Mouse (Mus musculus) E14TG2a.4 (cell line): ENCODE results near the gene Arrdc2.

Source experiments
- H3K27me3 ChIP-seq: 2 replicates; pipeline ENCODE4 v1.6.1; 2014; ENCODE audit warnings: low read length, control low read depth; ENCODE audit not compliant: insufficient read depth
- H3K36me3 ChIP-seq: 2 replicates; pipeline ENCODE4 v1.6.1; 2014; ENCODE audit warnings: low read length, control low read depth; ENCODE audit not compliant: insufficient read depth
- H3K4me1 ChIP-seq: replicated peaks from 2 replicates; pipeline ENCODE4 v1.6.1; 2014; ENCODE audit warnings: low read depth, low read length, control low read depth
- H3K4me3 ChIP-seq: replicated peaks from 2 replicates; pipeline ENCODE4 v1.5.1; 2014; ENCODE audit warnings: mild to moderate bottlenecking, low read length
- H3K9me3 ChIP-seq: 2 replicates; pipeline ENCODE4 v1.6.1; 2014; ENCODE audit warnings: low read length, control low read depth
- CTCF ChIP-seq: conservative IDR thresholded peaks from 2 replicates; pipeline ENCODE4 v1.5.1; 2014; ENCODE audit warnings: low read length
- NANOG ChIP-seq: IDR thresholded peaks from 2 replicates; pipeline ENCODE4 v1.6.1; 2014; ENCODE audit warnings: borderline replicate concordance, low read length, mixed read lengths
- POU5F1 ChIP-seq: IDR thresholded peaks from 2 replicates; pipeline ENCODE4 v1.6.1; 2014; ENCODE audit warnings: low read length, borderline replicate concordance

The Arrdc2 gene

DNA sequence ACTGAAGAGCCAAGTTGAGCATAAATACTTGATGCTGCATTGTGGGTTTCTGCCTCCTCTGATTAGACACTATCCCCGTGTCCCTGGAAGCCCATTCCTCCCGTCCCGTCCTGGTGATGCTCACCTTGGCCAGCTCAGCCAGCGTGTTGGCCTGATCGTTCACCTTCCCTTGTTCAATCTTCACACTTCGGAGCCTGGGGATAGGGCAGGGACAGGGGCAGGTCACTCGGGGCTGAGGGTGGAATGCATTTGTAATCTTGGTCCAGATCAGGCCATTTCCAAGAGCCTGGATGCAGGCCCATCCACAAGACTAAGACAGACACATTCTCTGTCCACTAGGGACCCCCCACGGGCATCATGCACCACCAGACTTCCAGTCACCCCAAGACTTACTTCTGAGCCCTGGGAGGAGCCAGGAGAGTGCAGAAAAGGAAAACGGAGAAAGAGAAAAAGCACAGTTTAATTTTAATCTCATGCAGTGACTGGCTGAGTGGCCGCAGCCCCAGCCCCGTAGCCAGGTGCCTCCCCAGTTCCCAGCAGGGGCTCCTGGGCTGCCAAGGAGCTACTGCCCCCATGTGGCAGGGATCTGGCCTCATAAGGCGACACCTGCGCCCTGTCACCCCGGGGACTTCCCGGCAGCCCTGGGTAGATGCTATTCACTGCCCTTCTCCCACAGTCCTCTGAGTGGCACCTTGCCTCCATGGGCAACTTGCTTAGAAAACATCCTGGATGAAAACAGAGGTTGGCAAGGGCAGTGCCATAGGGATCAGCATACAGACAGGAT, 7.0 kb upstream of the Arrdc2 start:
- Histone ChIP-seq H3K36me3 (no peaks in the 10 kb centered on the region), H3K4me3 (no peak overlapping the region), H3K27me3 (peaks cover 7% of the 10 kb centered on the region; the same call in 1 of the 2 replicates), H3K9me3 (no peaks in the 10 kb centered on the region), H3K4me1 (peaks cover 89% of the 10 kb centered on the region)
- no peak for TF ChIP-seq CTCF
- TF ChIP-seq NANOG, result no peak
- TF ChIP-seq POU5F1, result no peak

DNA sequence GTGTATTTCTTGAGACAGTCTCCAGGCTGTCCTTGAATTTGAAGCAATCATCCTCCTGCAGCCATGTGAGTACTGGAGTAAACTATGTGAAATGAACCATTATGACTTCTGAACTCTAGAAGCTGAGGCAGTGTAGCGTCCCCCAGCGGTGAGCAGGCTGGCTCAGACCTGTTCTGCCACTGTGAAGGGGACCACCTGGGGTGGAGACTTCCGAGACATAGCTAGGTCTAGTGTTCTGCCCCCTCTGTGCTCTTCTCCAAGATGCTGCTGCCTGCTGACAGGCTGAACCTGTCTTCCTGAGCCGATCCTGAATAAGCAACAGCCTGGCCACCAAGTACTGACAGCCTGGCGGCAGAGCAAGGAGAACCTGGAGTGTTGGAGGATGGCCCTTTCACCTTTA, 5.6 kb upstream of the Arrdc2 start:
- H3K4me3 ChIP-seq, result 0 out of 2 replicates have a peak overlapping the region, but pooled peaks have one; percentile 3
- no peaks in the 10 kb centered on the region for H3K36me3 ChIP-seq
- TF ChIP-seq CTCF (peak; percentile 48), POU5F1 (no peak), NANOG (no peak)
- peaks cover 7% of the 10 kb centered on the region; the same call in 1 of the 2 replicates for H3K27me3 ChIP-seq
- H3K9me3 ChIP-seq, result no peaks in the 10 kb centered on the region
- H3K4me1 ChIP-seq, result peaks cover 90% of the 10 kb centered on the region

DNA sequence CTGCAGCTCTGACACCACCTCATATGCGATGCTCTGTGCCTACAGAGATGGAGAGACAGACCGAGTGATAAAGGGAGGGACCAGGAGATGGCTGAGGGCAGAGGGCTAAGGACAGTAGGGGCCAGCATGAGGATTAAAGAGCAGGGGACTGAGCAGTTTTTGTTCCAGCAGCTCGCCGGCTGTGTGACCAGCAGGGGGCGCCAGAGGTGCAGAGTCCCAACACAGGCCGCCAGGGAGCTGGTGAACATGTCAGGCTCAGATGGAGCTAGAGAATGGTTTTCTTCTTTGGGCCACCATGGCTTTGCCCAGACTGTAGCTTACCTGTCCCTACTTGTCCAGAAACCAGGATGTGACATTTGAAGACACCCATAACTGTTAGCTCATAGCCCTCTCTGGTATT, 5.0 kb upstream of the Arrdc2 start:
- H3K9me3 ChIP-seq, result no peaks in the 10 kb centered on the region
- H3K27me3 ChIP-seq, result peaks cover 7% of the 10 kb centered on the region; the same call in 1 of the 2 replicates
- peaks cover 87% of the 10 kb centered on the region for H3K4me1 ChIP-seq
- no peak overlapping the region for H3K4me3 ChIP-seq
- no peaks in the 10 kb centered on the region for H3K36me3 ChIP-seq
- TF ChIP-seq NANOG (no peak), CTCF (peak; percentile 92), POU5F1 (no peak)

DNA sequence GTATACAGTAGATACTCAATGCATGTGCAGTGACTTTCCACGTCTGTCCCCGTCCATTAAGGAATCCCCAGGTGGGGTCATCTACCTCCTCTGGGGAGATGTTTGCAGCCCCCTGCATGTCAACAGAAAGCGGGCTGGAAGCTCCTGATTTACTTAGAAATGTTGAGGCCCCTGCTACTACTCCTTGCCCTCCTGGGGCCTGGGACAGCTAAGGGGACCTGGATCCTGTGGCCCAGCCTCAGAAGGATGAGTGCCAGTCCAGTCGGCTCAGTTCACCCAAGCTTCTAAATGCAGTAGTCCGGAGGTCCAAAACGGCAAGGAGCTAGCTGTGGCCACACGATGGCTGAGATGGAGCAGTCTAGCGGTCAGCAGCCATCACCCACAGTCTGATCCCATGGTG, 4.4 kb upstream of the Arrdc2 start:
- Histone ChIP-seq H3K27me3 (peaks cover 7% of the 10 kb centered on the region; the same call in 1 of the 2 replicates), H3K4me3 (no peak overlapping the region), H3K4me1 (peaks cover 81% of the 10 kb centered on the region), H3K36me3 (no peaks in the 10 kb centered on the region), H3K9me3 (no peaks in the 10 kb centered on the region)
- no peak for TF ChIP-seq NANOG
- TF ChIP-seq POU5F1, result no peak
- no peak for TF ChIP-seq CTCF

DNA sequence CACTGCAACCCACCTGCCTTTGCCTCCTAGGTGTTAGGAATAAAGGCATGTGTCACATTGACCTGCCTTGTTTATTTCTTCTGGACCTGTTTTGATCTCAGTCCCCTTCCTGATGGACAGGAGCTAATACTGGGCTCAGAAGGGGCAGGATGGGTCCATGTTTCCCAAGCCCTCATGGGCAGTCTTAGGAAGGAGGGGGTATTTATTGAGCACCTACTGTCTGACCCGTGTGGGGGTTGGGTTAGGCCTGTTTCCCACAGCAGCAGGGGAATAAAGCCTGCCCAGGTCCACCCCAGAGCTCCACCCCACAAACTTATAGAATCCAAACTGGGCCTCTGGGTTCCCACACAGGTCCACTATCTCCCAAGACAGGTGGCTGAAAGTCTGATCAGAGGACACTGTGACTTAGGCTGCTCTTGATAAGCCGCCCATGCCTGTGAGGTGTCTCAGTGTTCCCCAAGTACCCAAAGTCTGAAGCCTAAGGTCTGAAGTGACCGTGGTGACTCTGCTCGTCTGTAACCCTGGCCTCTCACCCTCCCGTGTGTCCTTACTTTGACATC, 3.8 kb upstream of the Arrdc2 start:
- Histone ChIP-seq H3K4me1 (peaks cover 79% of the 10 kb centered on the region), H3K9me3 (no peaks in the 10 kb centered on the region), H3K27me3 (peaks cover 7% of the 10 kb centered on the region; the same call in 1 of the 2 replicates), H3K36me3 (no peaks in the 10 kb centered on the region), H3K4me3 (no peak overlapping the region)
- no peak for TF ChIP-seq CTCF
- no peak for TF ChIP-seq NANOG
- no peak for TF ChIP-seq POU5F1

DNA sequence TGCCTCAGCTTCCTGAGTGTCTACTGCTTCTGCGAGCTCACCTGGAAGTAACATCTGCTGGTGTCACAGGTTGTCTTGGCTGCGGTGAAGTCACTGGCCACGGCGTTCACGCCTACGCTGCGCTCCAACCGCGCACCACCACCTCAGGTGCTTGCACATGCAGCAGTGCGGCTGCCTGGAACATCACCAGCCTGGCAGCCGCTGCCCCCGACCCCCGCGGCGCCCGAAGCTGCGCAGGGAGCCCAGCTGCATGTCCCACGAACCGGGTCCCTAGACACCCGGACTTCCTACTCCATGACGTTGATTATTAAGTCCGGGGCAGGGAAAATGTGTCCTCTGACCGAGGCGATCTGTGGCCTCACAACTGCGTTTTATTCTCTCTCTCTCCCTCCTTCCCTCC, 3.0 kb upstream of the Arrdc2 start:
- Histone ChIP-seq H3K4me3 (peak overlapping the region; percentile 43; the same call in 1 of the 2 replicates), H3K9me3 (no peaks in the 10 kb centered on the region), H3K4me1 (peaks cover 72% of the 10 kb centered on the region), H3K27me3 (peaks cover 7% of the 10 kb centered on the region; the same call in 1 of the 2 replicates), H3K36me3 (peaks cover under 1% of the 10 kb centered on the region; the same call in 1 of the 2 replicates)
- TF ChIP-seq POU5F1, result no peak

DNA sequence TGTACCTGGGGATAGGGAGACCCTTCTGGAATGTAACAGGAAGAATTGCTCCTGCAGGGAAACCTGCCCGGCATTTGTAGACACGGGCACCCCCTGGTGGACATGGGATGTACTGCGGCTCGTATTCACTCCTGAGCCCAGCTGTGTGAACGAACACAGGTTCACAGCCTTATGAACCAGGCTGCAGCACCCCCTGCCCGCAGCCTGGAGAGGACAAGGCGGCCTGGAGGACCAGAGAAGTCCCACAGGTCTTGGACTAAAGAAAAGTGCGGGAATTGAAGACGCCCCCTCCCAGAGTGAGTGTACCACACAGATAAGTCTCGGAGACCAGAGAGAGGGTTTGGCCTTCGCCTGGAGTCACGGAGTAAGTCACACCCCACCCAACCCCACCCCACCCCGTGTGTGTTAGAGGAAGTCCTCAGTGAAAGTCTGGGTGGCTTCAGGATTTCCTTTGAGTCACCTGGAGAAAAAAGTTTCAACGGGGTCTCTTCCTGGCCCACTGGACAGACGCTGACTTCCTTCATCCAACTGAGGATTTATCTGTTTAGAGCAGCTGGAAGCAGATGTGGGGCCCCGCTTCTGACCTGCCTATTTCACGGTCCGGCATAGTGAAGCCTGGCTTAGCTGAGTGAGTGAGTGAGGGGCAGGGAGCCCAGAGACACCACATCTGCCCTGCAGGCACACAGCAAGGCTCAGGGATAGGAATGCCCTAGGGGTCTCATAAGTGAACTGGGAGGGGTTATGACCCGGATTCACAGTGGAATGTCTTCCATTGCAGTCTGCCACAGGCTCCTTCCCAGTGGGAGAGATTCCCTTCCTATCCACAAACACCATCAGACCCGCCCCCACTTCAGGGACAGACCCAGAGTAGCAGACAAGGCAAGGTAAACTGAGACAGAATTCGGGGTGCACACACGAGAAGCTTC, 1.9 kb upstream of the Arrdc2 start:
- Histone ChIP-seq H3K4me1 (peaks cover 73% of the 10 kb centered on the region), H3K27me3 (peaks cover 7% of the 10 kb centered on the region; the same call in 1 of the 2 replicates), H3K4me3 (0 out of 2 replicates have a peak overlapping the region, but pooled peaks have one; percentile 7), H3K9me3 (no peaks in the 10 kb centered on the region), H3K36me3 (peaks cover 11% of the 10 kb centered on the region)
- TF ChIP-seq NANOG, result no peak
- TF ChIP-seq CTCF, result peak; percentile 93
- no peak for TF ChIP-seq POU5F1

DNA sequence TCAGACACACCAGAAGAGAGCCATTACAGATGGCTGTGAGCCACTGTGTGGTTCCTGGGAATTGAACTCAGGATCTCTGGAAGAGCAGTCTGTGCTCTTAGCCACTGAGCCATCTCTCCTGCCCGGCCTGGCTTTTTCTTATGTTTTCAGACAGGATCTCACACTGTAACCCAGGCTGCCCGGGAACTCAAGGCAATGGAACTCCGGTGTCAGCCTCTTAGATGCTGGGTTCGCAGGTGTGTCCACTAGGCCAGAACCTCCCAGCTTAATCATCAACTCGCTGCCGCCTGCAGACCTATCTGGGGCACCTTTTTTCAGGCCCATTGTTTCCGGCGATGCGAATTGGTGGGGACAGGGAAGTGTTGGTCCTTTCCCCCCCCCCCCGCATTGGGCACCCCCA, 1.1 kb upstream of the Arrdc2 start:
- H3K4me3 ChIP-seq, result no peak overlapping the region; the same call in 1 of the 2 replicates
- peaks cover 7% of the 10 kb centered on the region; the same call in 1 of the 2 replicates for H3K27me3 ChIP-seq
- TF ChIP-seq POU5F1 (no peak), NANOG (no peak), CTCF (no peak)
- no peaks in the 10 kb centered on the region for H3K9me3 ChIP-seq
- peaks cover 76% of the 10 kb centered on the region for H3K4me1 ChIP-seq
- H3K36me3 ChIP-seq, result peaks cover 19% of the 10 kb centered on the region
